Mouse (Mus musculus) brain, embryonic 14.5 days (tissue): ENCODE data around the gene Cbln3.

Experiments
- CTCF ChIP-seq: fragments of 200-500 bp; IDR thresholded peaks from 2 replicates; pipeline ENCODE4 v1.5.1; 2012; ENCODE audit warnings: inconsistent platforms, mild to moderate bottlenecking, moderate library complexity, borderline replicate concordance; ENCODE audit not compliant: insufficient read depth, insufficient read length; ENCODE audit errors: extremely low read depth
- POLR2A ChIP-seq: fragments of 200-500 bp; IDR thresholded peaks from 2 replicates; pipeline ENCODE4 v1.6.1; 2012; ENCODE audit warnings: mild to moderate bottlenecking, inconsistent platforms, borderline replicate concordance; ENCODE audit not compliant: poor library complexity, insufficient read depth, insufficient read length, severe bottlenecking; ENCODE audit errors: extremely low read depth

- TF ChIP-seq CTCF (no peak), POLR2A (no peak)
Observed at GRCm38 (mm10) chr14:55884166-55884565, at the start of gene Cbln3.
